Mouse (Mus musculus) embryonic facial prominence, embryonic 10.5 days (tissue): ENCODE results near the gene Ywhab. TPM values are rescaled to one million over a fixed set of nuclear protein-coding genes. Genes with fewer than 3 reads are reported as not detected.

Experiments used
- DNase-seq: peaks from one replicate; pipeline ENCODE4 v3.0.0-alpha.2; 2017; ENCODE audit warnings: low spot score
- H3K27ac ChIP-seq: fragments of 300-500 bp; sonication (generic); replicated peaks from 2 replicates; pipeline ENCODE4 v1.5.1; 2016; ENCODE audit warnings: mild to moderate bottlenecking
- H3K27me3 ChIP-seq: fragments of 300-500 bp; sonication (generic); replicated peaks from 2 replicates; pipeline ENCODE4 v1.6.1; 2016; ENCODE audit warnings: low read depth, mild to moderate bottlenecking; ENCODE audit not compliant: poor library complexity, severe bottlenecking
- H3K36me3 ChIP-seq: fragments of 300-500 bp; sonication (generic); replicated peaks from 2 replicates; pipeline ENCODE4 v1.6.1; 2016; ENCODE audit warnings: mild to moderate bottlenecking, moderate library complexity
- H3K4me1 ChIP-seq: fragments of 300-500 bp; sonication (generic); 2 replicates; pipeline ENCODE4 v1.6.1; 2016
- H3K4me3 ChIP-seq: fragments of 300-500 bp; sonication (generic); 2 replicates; pipeline ENCODE4 v1.5.1; 2016; ENCODE audit warnings: mild to moderate bottlenecking, moderate library complexity
- H3K9me3 ChIP-seq: fragments of 300-500 bp; sonication (generic); 2 replicates; pipeline ENCODE4 v1.6.1; 2016; ENCODE audit warnings: mild to moderate bottlenecking
- WGBS: fragments of 180-500 bp; shearing (Covaris S2); methylation state at CpG from one replicate; pipeline ENCODE4 v1.1.7; 2016; 5-methylcytosine and 5-hydroxymethylcytosine counted together
- polyA plus RNA-seq: library from polyadenylated mRNA; unstranded; fragments of >200 nt; fragmentation: Nextera tagmentation; extraction: Ambion mirVana; gene quantifications from 2 replicates; pipeline ENCODE4 v1.2.1, GENCODE M21; 2016

The Ywhab gene
- polyA plus RNA-seq, 1 experiment from 2014 or later: 327 TPM

GRCm38 (mm10) chr2:164015304-164015703 is 20.5 kb downstream of the Ywhab start:
- H3K4me1 ChIP-seq: no peaks in the 10 kb centered on the region
- H3K27me3 ChIP-seq: no peaks in the 10 kb centered on the region
- peaks cover 94% of the 10 kb centered on the region for H3K36me3 ChIP-seq
- H3K27ac ChIP-seq: no peak overlapping the region
- no peak overlapping the region for H3K4me3 ChIP-seq
- no peak for DNase-seq
- WGBS: 94% methylated on average over 16 of the region's 16 CpGs
- no peaks in the 10 kb centered on the region for H3K9me3 ChIP-seq

GRCm38 (mm10) chr2:164018910-164019309 is 24.1 kb downstream of the Ywhab start:
- no peak for DNase-seq

GRCm38 (mm10) chr2:164019943-164020342 is 25.2 kb downstream of the Ywhab start:
- H3K4me3 ChIP-seq: no peak overlapping the region
- peaks cover 54% of the 10 kb centered on the region for H3K36me3 ChIP-seq
- 94% methylated on average over 4 of the region's 4 CpGs for WGBS
- no peak for DNase-seq
- H3K27me3 ChIP-seq: no peaks in the 10 kb centered on the region
- no peaks in the 10 kb centered on the region for H3K9me3 ChIP-seq
- no peak overlapping the region for H3K27ac ChIP-seq
- H3K4me1 ChIP-seq: no peaks in the 10 kb centered on the region

More at GRCm38 (mm10) chr2:164018910-164019309, 24.1 kb downstream of the Ywhab start:
- WGBS: 92% methylated on average over 3 of the region's 3 CpGs
- H3K9me3 ChIP-seq: no peaks in the 10 kb centered on the region
- peaks cover 65% of the 10 kb centered on the region for H3K36me3 ChIP-seq
- no peak overlapping the region for H3K27ac ChIP-seq
- H3K4me1 ChIP-seq: no peaks in the 10 kb centered on the region
- H3K27me3 ChIP-seq: no peaks in the 10 kb centered on the region
- no peak overlapping the region for H3K4me3 ChIP-seq

GRCm38 (mm10) chr2:164022104-164022503 is 27.3 kb downstream of the Ywhab start:
- WGBS: 64% methylated on average over 2 of the region's 2 CpGs
- Histone ChIP-seq H3K36me3 (peaks cover 33% of the 10 kb centered on the region), H3K4me3 (no peak overlapping the region), H3K9me3 (no peaks in the 10 kb centered on the region), H3K4me1 (no peaks in the 10 kb centered on the region), H3K27me3 (no peaks in the 10 kb centered on the region), H3K27ac (no peak overlapping the region)
- DNase-seq: no peak

GRCm38 (mm10) chr2:164025150-164025549 is 30.4 kb downstream of the Ywhab start, which contains the start of gene Pabpc1l:
Gene Pabpc1l, plus strand, starts transcription at chr2:164025450.
- peaks cover 2% of the 10 kb centered on the region for H3K36me3 ChIP-seq
- H3K4me3 ChIP-seq: no peak within 1 kb of the TSS
- no peak for DNase-seq
- H3K4me1 ChIP-seq: no peaks in the 10 kb centered on the region
- no peak within 1 kb of the TSS for H3K27ac ChIP-seq
- no peaks in the 10 kb centered on the region for H3K27me3 ChIP-seq
- 81% methylated on average over 16 of the region's 16 CpGs for WGBS
- no peaks in the 10 kb centered on the region for H3K9me3 ChIP-seq

- WGBS: 79% methylated on average over 10 of the region's 10 CpGs
These were observed 36.4 kb downstream of the Ywhab start for GRCm38 (mm10) chr2:164031147-164031546.

GRCm38 (mm10) chr2:164032973-164033372 is 38.2 kb downstream of the Ywhab start:
- 84% methylated on average over 3 of the region's 3 CpGs for WGBS
- Histone ChIP-seq H3K9me3 (peaks cover 5% of the 10 kb centered on the region), H3K4me3 (no peak overlapping the region), H3K36me3 (no peaks in the 10 kb centered on the region), H3K27me3 (no peaks in the 10 kb centered on the region), H3K27ac (no peak overlapping the region), H3K4me1 (peaks cover 4% of the 10 kb centered on the region; the same call in 1 of the 2 replicates)
- no peak for DNase-seq

More at GRCm38 (mm10) chr2:164031147-164031546, 36.4 kb downstream of the Ywhab start:
- no peaks in the 10 kb centered on the region for H3K4me1 ChIP-seq
- H3K36me3 ChIP-seq: no peaks in the 10 kb centered on the region
- H3K4me3 ChIP-seq: no peak overlapping the region
- DNase-seq: no peak
- no peak overlapping the region for H3K27ac ChIP-seq
- H3K9me3 ChIP-seq: peaks cover 5% of the 10 kb centered on the region
- no peaks in the 10 kb centered on the region for H3K27me3 ChIP-seq

- 58% methylated on average over 10 of the region's 10 CpGs for WGBS
- Histone ChIP-seq H3K27ac (no peak overlapping the region), H3K4me3 (no peak overlapping the region), H3K9me3 (peaks cover 5% of the 10 kb centered on the region), H3K36me3 (no peaks in the 10 kb centered on the region), H3K27me3 (no peaks in the 10 kb centered on the region), H3K4me1 (peaks cover 4% of the 10 kb centered on the region; the same call in 1 of the 2 replicates)
- peak; percentile 24 for DNase-seq
These were observed 41.8 kb downstream of the Ywhab start for GRCm38 (mm10) chr2:164036520-164037019.

- Histone ChIP-seq H3K36me3 (no peaks in the 10 kb centered on the region), H3K9me3 (no peaks in the 10 kb centered on the region), H3K27me3 (no peaks in the 10 kb centered on the region), H3K27ac (no peak overlapping the region), H3K4me3 (no peak overlapping the region), H3K4me1 (peaks cover 4% of the 10 kb centered on the region; the same call in 1 of the 2 replicates)
- WGBS: 89% methylated on average over 1 of the region's 1 CpGs
- no peak for DNase-seq
These were observed 43.8 kb downstream of the Ywhab start for GRCm38 (mm10) chr2:164038407-164039028.

- H3K4me3 ChIP-seq: no peak overlapping the region
- H3K27me3 ChIP-seq: no peaks in the 10 kb centered on the region
- H3K9me3 ChIP-seq: no peaks in the 10 kb centered on the region
- H3K36me3 ChIP-seq: no peaks in the 10 kb centered on the region
- no peak overlapping the region for H3K27ac ChIP-seq
- H3K4me1 ChIP-seq: peaks cover 4% of the 10 kb centered on the region; the same call in 1 of the 2 replicates
- no peak for DNase-seq
- WGBS: 84% methylated on average over 6 of the region's 6 CpGs
These were observed 46.2 kb downstream of the Ywhab start for GRCm38 (mm10) chr2:164040949-164041348.

GRCm38 (mm10) chr2:164041523-164041922 is 46.8 kb downstream of the Ywhab start:
- Histone ChIP-seq H3K36me3 (no peaks in the 10 kb centered on the region), H3K27me3 (no peaks in the 10 kb centered on the region), H3K27ac (no peak overlapping the region), H3K4me1 (peaks cover 3% of the 10 kb centered on the region; the same call in 1 of the 2 replicates), H3K4me3 (no peak overlapping the region), H3K9me3 (no peaks in the 10 kb centered on the region)
- 92% methylated on average over 2 of the region's 2 CpGs for whole genome bisulfite sequencing
- DNase-seq: no peak

GRCm38 (mm10) chr2:164047197-164047690 is 52.5 kb downstream of the Ywhab start:
- H3K9me3 ChIP-seq: no peaks in the 10 kb centered on the region
- DNase-seq: peak; percentile 62
- 3% methylated on average over 16 of the region's 16 CpGs for WGBS
- peak overlapping the region; percentile 52 for H3K4me3 ChIP-seq
- peaks cover 5% of the 10 kb centered on the region for H3K4me1 ChIP-seq
- H3K36me3 ChIP-seq: peaks cover 18% of the 10 kb centered on the region
- H3K27ac ChIP-seq: no peak overlapping the region
- H3K27me3 ChIP-seq: no peaks in the 10 kb centered on the region

- WGBS: 92% methylated on average over 8 of the region's 8 CpGs
- H3K27me3 ChIP-seq: no peaks in the 10 kb centered on the region
- H3K36me3 ChIP-seq: peaks cover 81% of the 10 kb centered on the region
- H3K9me3 ChIP-seq: no peaks in the 10 kb centered on the region
- no peaks in the 10 kb centered on the region for H3K4me1 ChIP-seq
- H3K4me3 ChIP-seq: no peak overlapping the region
- H3K27ac ChIP-seq: no peak overlapping the region
- no peak for DNase-seq
These were observed 59.0 kb downstream of the Ywhab start for GRCm38 (mm10) chr2:164053767-164054166.
